14 mouse cellular contexts compared by ENCODE assay signal in the genomic region with DNA sequence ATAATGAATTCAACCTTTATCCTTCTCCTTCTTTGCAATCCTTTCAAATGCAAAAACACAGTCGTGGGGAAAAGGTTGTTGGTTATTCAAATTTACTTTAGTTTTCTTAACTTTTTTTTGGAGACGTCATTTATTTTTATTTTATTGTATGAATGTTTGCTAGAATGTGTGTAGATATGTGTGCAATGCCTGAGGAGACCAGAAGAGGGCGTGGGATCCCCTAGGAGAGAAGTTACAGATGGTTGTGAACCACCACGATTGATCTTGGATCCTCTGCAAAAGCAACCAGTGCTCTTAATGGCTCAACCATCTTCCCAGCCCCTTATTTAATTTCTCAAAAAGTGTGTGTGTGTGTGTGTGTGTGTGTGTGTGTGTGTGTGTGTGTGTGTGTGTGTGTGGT. TPM values are rescaled to one million over a fixed set of nuclear protein-coding genes. Genes with fewer than 3 reads are reported as not detected.
DNase-seq lines count a peak whose midpoint lies in the region; TF ChIP-seq lines count a peak whose summit lies in the region.
"Had no signal": no experiment of that assay in that cellular context is flagged by ENCODE, and none has a peak within 500 bp of the region (broad histone marks: within the 10 kb centered on the region; RNA-seq: fewer than 3 reads in every experiment).

No protein-coding gene starts in this region.

- no peak overlapping the region for H3K4me3 ChIP-seq in left cerebral cortex, adult 2 months
- H3K4me3 ChIP-seq in embryonic facial prominence, embryonic 10.5 days: no peak overlapping the region
- H3K4me3 ChIP-seq: forebrain, embryonic 13.5 days; lung, embryonic 15.5 days had no signal

- intact Hi-C loops in left cerebral cortex, adult 2 months (cut with DNase I): no loop called here
- intact Hi-C loops in left cerebral cortex, postnatal 25 days (cut with DNase I): no loop called here

- H3K36me3 ChIP-seq in embryonic facial prominence, embryonic 10.5 days (replicated peaks): no peaks in the 10 kb centered on the region
- H3K36me3 ChIP-seq: lung, embryonic 15.5 days had no signal

- peaks cover 12% of the 10 kb centered on the region for H3K4me1 ChIP-seq in embryonic facial prominence, embryonic 10.5 days
- H3K4me1 ChIP-seq: lung, embryonic 15.5 days had no signal

- H3K27ac ChIP-seq in left cerebral cortex, adult 2 months: no peak overlapping the region
- H3K27ac ChIP-seq in embryonic facial prominence, embryonic 10.5 days (replicated peaks): no peak overlapping the region
- H3K27ac ChIP-seq: forebrain, embryonic 13.5 days; hindbrain, embryonic 14.5 days; lung, embryonic 15.5 days had no signal

- WGBS in embryonic facial prominence, embryonic 10.5 days: 56% methylated on average over 4 of the region's 4 CpGs

- TF ChIP-seq CTCF in left cerebral cortex, adult 2 months (IDR thresholded peaks at IDR 0.05): peak; percentile 10

- DNase-seq in gastrocnemius, postnatal 10 days: peak; percentile 4
- no peak for DNase-seq in gastrocnemius, postnatal 25 days
- no peak for DNase-seq in left cerebral cortex, adult 2 months (ENCODE audit: extremely low spot score in 1 of 2, low spot score in 2 of 2)
- no peak for DNase-seq in left cerebral cortex, postnatal 25 days (ENCODE audit: low spot score in 2 of 2)
- peak; percentile 34 for DNase-seq in thymus, postnatal 14 days
- DNase-seq in thymus, postnatal 25 days: no peak
- DNase-seq in embryonic facial prominence, embryonic 10.5 days (ENCODE audit: low spot score): peak; percentile 12
- no peak for DNase-seq in embryo, embryonic 10 days (ENCODE audit: low spot score)
- DNase-seq: kidney, adult 18-20 months; kidney, postnatal 25 days; liver had no signal

- no peaks in the 10 kb centered on the region for H3K9me3 ChIP-seq in embryonic facial prominence, embryonic 10.5 days
- H3K9me3 ChIP-seq: forebrain, embryonic 13.5 days; lung, embryonic 15.5 days had no signal

- no peaks in the 10 kb centered on the region for H3K27me3 ChIP-seq in embryonic facial prominence, embryonic 10.5 days (replicated peaks; ENCODE audit: low read depth, poor library complexity, severe bottlenecking)
- H3K27me3 ChIP-seq: forebrain, embryonic 13.5 days; lung, embryonic 15.5 days had no signal

RNA-seq across cellular contexts. Expression of a gene that starts 53.0 kb away (rescaled TPM):
- 1 to 10 TPM; 3.3 to 3.8 TPM for total RNA-seq in gastrocnemius, postnatal 10 days (2021)
- 1 to 10 TPM; 1.4 TPM for total RNA-seq in gastrocnemius, postnatal 25 days (2021)
- total RNA-seq in left cerebral cortex, adult 2 months (2021): 1 to 10 TPM; 3.6 TPM
- 1 to 10 TPM; 3.7 to 4.1 TPM for total RNA-seq in left cerebral cortex, postnatal 25 days (2021)
- 0.64 and 0.65 TPM in 2 replicates for polyA plus RNA-seq in embryonic facial prominence, embryonic 10.5 days (2016; fragmentation: Nextera tagmentation; extraction: Ambion mirVana)

Comparison
In these comparisons a context has a peak if more than half of its experiments do, and no peak if none do; other contexts are left out.
1. DNase-seq: peak in gastrocnemius, postnatal 10 days (single experiment), thymus, postnatal 14 days (single experiment) and embryonic facial prominence, embryonic 10.5 days (single experiment); none in gastrocnemius, postnatal 25 days (single experiment), left cerebral cortex, adult 2 months (0 of 2), left cerebral cortex, postnatal 25 days (0 of 2), thymus, postnatal 25 days (single experiment) and embryo, embryonic 10 days (single experiment).